ENCODE assay signal across 28 mouse cellular contexts in genomic region chr3:103712196-103712595, GRCm38 (mm10). TPM values are rescaled to one million over a fixed set of nuclear protein-coding genes. Genes with fewer than 3 reads are reported as not detected.
A peak's percentile ranks its signal among the peaks of the same experiment; 100 is the strongest.
DNase-seq lines count a peak whose midpoint lies in the region; ATAC-seq and TF ChIP-seq lines count a peak whose summit lies in the region.
"Had no signal": no experiment of that assay in that cellular context is flagged by ENCODE, and none has a peak within 500 bp of the region (broad histone marks: within the 10 kb centered on the region; RNA-seq: fewer than 3 reads in every experiment).

No protein-coding gene starts in this region.

- H3K36me3 ChIP-seq in limb, embryonic 11.5 days (ENCODE audit: control insufficient read depth, insufficient read depth, low read length) = no peaks in the 10 kb centered on the region
- H3K36me3 ChIP-seq in limb, embryonic 10.5 days = no peaks in the 10 kb centered on the region
- H3K36me3 ChIP-seq in MEL (ENCODE audit: control insufficient read depth in 1 of 2, insufficient read depth in 2 of 2, low read length in 2 of 2) = no peaks in the 10 kb centered on the region
- H3K36me3 ChIP-seq: heart, embryonic 15.5 days; hindbrain, embryonic 13.5 days; midbrain, embryonic 12.5 days; neural tube, embryonic 12.5 days had no signal

- H3K79me2 ChIP-seq in MEL (ENCODE audit: control insufficient read depth, insufficient read depth, low read length, poor library complexity) = no peaks in the 10 kb centered on the region

- no peak overlapping the region for H3K9ac ChIP-seq in limb, embryonic 11.5 days (ENCODE audit: low read length)
- H3K9ac ChIP-seq in MEL (ENCODE audit: control insufficient read depth, low read depth, low read length, poor library complexity, severe bottlenecking) = no peak overlapping the region
- H3K9ac ChIP-seq: heart, embryonic 15.5 days; hindbrain, embryonic 13.5 days; midbrain, embryonic 12.5 days; neural tube, embryonic 12.5 days had no signal

- no peak overlapping the region for H3K27ac ChIP-seq in limb, embryonic 11.5 days (replicated peaks; ENCODE audit: low read depth, low read length)
- no peak overlapping the region for H3K27ac ChIP-seq in limb, embryonic 10.5 days
- no peak overlapping the region for H3K27ac ChIP-seq in MEL (ENCODE audit: control insufficient read depth, low read depth, low read length)
- H3K27ac ChIP-seq: heart, embryonic 15.5 days; hindbrain, embryonic 13.5 days; macrophage; midbrain, embryonic 12.5 days; neural tube, embryonic 12.5 days had no signal

- no peak for TF ChIP-seq EP300 in MEL (IDR thresholded peaks at IDR 0.05; ENCODE audit: low read depth in 1 of 2, low read length in 2 of 2)

- TF ChIP-seq CTCF in MEL (IDR thresholded peaks at IDR 0.05 in 2 of 3, conservative IDR thresholded peaks at IDR 0.05 in 1 of 3; ENCODE audit: control insufficient read depth in 1 of 3, insufficient read depth in 1 of 3, low read depth in 2 of 3, low read length in 3 of 3, poor library complexity in 1 of 3, severe bottlenecking in 1 of 3) = no peak

- no peak for TF ChIP-seq RAD21 in MEL (IDR thresholded peaks at IDR 0.05; ENCODE audit: low read depth, low read length)

- H3K27me3 ChIP-seq in limb, embryonic 11.5 days (ENCODE audit: control insufficient read depth, insufficient read depth, low read length) = no peaks in the 10 kb centered on the region
- H3K27me3 ChIP-seq in limb, embryonic 10.5 days (ENCODE audit: low read depth, poor library complexity, severe bottlenecking) = no peaks in the 10 kb centered on the region
- H3K27me3 ChIP-seq in MEL (ENCODE audit: control insufficient read depth in 1 of 2, insufficient read depth in 2 of 2, low read length in 2 of 2) = no peaks in the 10 kb centered on the region; a peak in 1 of 4 replicates
- H3K27me3 ChIP-seq: heart, embryonic 15.5 days; hindbrain, embryonic 13.5 days; neural tube, embryonic 12.5 days had no signal

- H3K9me3 ChIP-seq in limb, embryonic 11.5 days (ENCODE audit: control insufficient read depth, low read length) = no peaks in the 10 kb centered on the region
- H3K9me3 ChIP-seq in limb, embryonic 10.5 days (replicated peaks) = no peaks in the 10 kb centered on the region
- no peaks in the 10 kb centered on the region for H3K9me3 ChIP-seq in MEL (replicated peaks; ENCODE audit: insufficient read depth, low read length)
- H3K9me3 ChIP-seq: heart, embryonic 15.5 days; hindbrain, embryonic 13.5 days; midbrain, embryonic 12.5 days; neural tube, embryonic 12.5 days had no signal

- intact Hi-C loops in heart, postnatal 14 days (cut with DNase I) = no loop called here
- intact Hi-C loops in left cerebral cortex, postnatal 36 days (cut with DNase I) = no loop called here

- H3K4me2 ChIP-seq in limb, embryonic 11.5 days (ENCODE audit: low read depth, severe bottlenecking) = no peak overlapping the region
- H3K4me2 ChIP-seq: heart, embryonic 15.5 days; hindbrain, embryonic 13.5 days; midbrain, embryonic 12.5 days; neural tube, embryonic 12.5 days had no signal

- peaks cover 7% of the 10 kb centered on the region; the same call in 1 of the 2 replicates for H3K4me1 ChIP-seq in limb, embryonic 11.5 days (ENCODE audit: control insufficient read depth, insufficient read depth, low read length)
- H3K4me1 ChIP-seq in limb, embryonic 10.5 days = peaks cover 13% of the 10 kb centered on the region
- no peaks in the 10 kb centered on the region for H3K4me1 ChIP-seq in MEL (ENCODE audit: control insufficient read depth in 1 of 2, insufficient read depth in 2 of 2, low read length in 2 of 2)

- DNase-seq in heart, adult 11 months = peak; percentile 43
- no peak for DNase-seq in heart, postnatal 14 days
- peak; percentile 33 for DNase-seq in limb, embryonic 11.5 days (ENCODE audit: low spot score)
- DNase-seq in limb, embryonic 10.5 days (ENCODE audit: low spot score) = no peak
- DNase-seq in MEL (ENCODE audit: low read depth, low spot score) = peak; percentile 27
- peak; percentile 47 for DNase-seq in embryo, embryonic 10.5 days (ENCODE audit: low spot score)
- no peak for DNase-seq in left cerebral cortex, postnatal 36 days (ENCODE audit: low spot score in 2 of 2)
- DNase-seq: cerebellum, adult 9-11 months; gastrocnemius, adult 2 months; heart, adult 18-20 months; layer of hippocampus, postnatal 36 days; liver; thymus, postnatal 25 days had no signal

- WGBS in limb, embryonic 11.5 days = 87% methylated on average over 4 of the region's 4 CpGs
- WGBS in limb, embryonic 10.5 days = 91% methylated on average over 4 of the region's 4 CpGs

- no peak for TF ChIP-seq POLR2A in MEL (IDR thresholded peaks at IDR 0.05; ENCODE audit: control insufficient read depth in 1 of 2, insufficient read depth in 1 of 2, low read depth in 1 of 2, low read length in 2 of 2, poor library complexity in 1 of 2)

- no peak for ATAC-seq in limb, embryonic 11.5 days (ENCODE audit: insufficient number of reproducible peaks, low FRiP score, low TSS enrichment, low read depth)
- ATAC-seq in cerebellum, adult (ENCODE audit: insufficient number of reproducible peaks, low FRiP score, low TSS enrichment) = no peak

- no peak overlapping the region for H3K4me3 ChIP-seq in limb, embryonic 11.5 days (ENCODE audit: low read depth, low read length)
- H3K4me3 ChIP-seq in limb, embryonic 10.5 days = no peak overlapping the region
- no peak overlapping the region for H3K4me3 ChIP-seq in MEL (ENCODE audit: control insufficient read depth in 1 of 2, insufficient read depth in 1 of 2, low read depth in 2 of 2, low read length in 2 of 2)
- H3K4me3 ChIP-seq: gastrocnemius, adult 2 months; heart, embryonic 15.5 days; hindbrain, embryonic 13.5 days; midbrain, embryonic 12.5 days; neural tube, embryonic 12.5 days had no signal

TF ChIP-seq in MEL, 35 proteins besides CTCF, POLR2A, EP300 and RAD21:
- no peak for TF ChIP-seq ZKSCAN1 (IDR thresholded peaks at IDR 0.05; ENCODE audit: low read depth, low read length)
- TF ChIP-seq MXI1 (IDR thresholded peaks at IDR 0.05; ENCODE audit: low read depth, low read length) = no peak
- TF ChIP-seq HCFC1 (IDR thresholded peaks at IDR 0.05; ENCODE audit: low read depth, low read length) = no peak
- TF ChIP-seq ELF1 (IDR thresholded peaks at IDR 0.05; ENCODE audit: low read depth, low read length) = no peak
- no peak for TF ChIP-seq TBP (IDR thresholded peaks at IDR 0.05; ENCODE audit: low read depth, low read length)
- TF ChIP-seq POLR2AphosphoS5 (IDR thresholded peaks at IDR 0.05; ENCODE audit: borderline replicate concordance, low read depth, low read length) = no peak
- TF ChIP-seq NRF1 (IDR thresholded peaks at IDR 0.05; ENCODE audit: insufficient read depth, low read depth, low read length, poor library complexity, severe bottlenecking) = no peak
- no peak for TF ChIP-seq GABPA (IDR thresholded peaks at IDR 0.05; ENCODE audit: low read depth, low read length)
- no peak for TF ChIP-seq MAX (IDR thresholded peaks at IDR 0.05; ENCODE audit: low read length)
- TF ChIP-seq JUND (IDR thresholded peaks at IDR 0.05; ENCODE audit: low read depth, low read length) = no peak
- no peak for TF ChIP-seq CHD2 (IDR thresholded peaks at IDR 0.05; ENCODE audit: low read length)
- no peak for TF ChIP-seq SIN3A (IDR thresholded peaks at IDR 0.05; ENCODE audit: low read length)
- no peak for TF ChIP-seq MAFK (IDR thresholded peaks at IDR 0.05; ENCODE audit: borderline replicate concordance, low read depth, low read length)
- no peak for TF ChIP-seq ZMIZ1 (IDR thresholded peaks at IDR 0.05; ENCODE audit: low read depth, low read length)
- no peak for TF ChIP-seq POLR2AphosphoS2 (IDR thresholded peaks at IDR 0.05; ENCODE audit: low read length)
- no peak for TF ChIP-seq GATA1 (IDR thresholded peaks at IDR 0.05; ENCODE audit: low read depth, low read length)
- no peak for TF ChIP-seq NELFE (IDR thresholded peaks at IDR 0.05; ENCODE audit: low read depth, low read length)

RNA-seq across cellular contexts. Expression of gene Olfml3, which starts 25.6 kb away (rescaled TPM):
- total RNA-seq in heart, postnatal 14 days (2021) = 1 to 10 TPM; 4.8 to 5.3 TPM
- 26.8 and 27.7 TPM in 2 replicates for polyA plus RNA-seq in limb, embryonic 11.5 days (2014; fragmentation: Nextera tagmentation; extraction: Ambion mirVana)
- polyA plus RNA-seq in limb, embryonic 10.5 days (2016; fragmentation: Nextera tagmentation; extraction: Ambion mirVana) = 10.4 and 18.0 TPM in 2 replicates
- total RNA-seq in MEL (2012; rRNA removed) = 0.03 and 0.08 TPM in 2 replicates
- under 1 TPM in 1 of 2 experiments, not detected in 1; 0.18 TPM for polyA plus RNA-seq in MEL (2012; ENCODE audit: insufficient read depth in 1 of 2, insufficient read length in 2 of 2, low read depth in 1 of 2, low replicate concordance in 2 of 2, missing spikeins in 1 of 2)
- 10 to 100 TPM; 12.7 to 13.3 TPM for total RNA-seq in left cerebral cortex, postnatal 36 days (2021)

RNA-seq across cellular contexts. Expression of gene Gm10964, which starts 27.0 kb away (rescaled TPM):
- total RNA-seq in heart, postnatal 14 days (2021) = not detected
- not detected in 2 replicates for polyA plus RNA-seq in limb, embryonic 11.5 days (2014; fragmentation: Nextera tagmentation; extraction: Ambion mirVana)
- not detected in 2 replicates for polyA plus RNA-seq in limb, embryonic 10.5 days (2016; fragmentation: Nextera tagmentation; extraction: Ambion mirVana)
- total RNA-seq in MEL (2012; rRNA removed) = not detected in 2 replicates
- not detected for polyA plus RNA-seq in MEL (2012; ENCODE audit: insufficient read depth in 1 of 2, insufficient read length in 2 of 2, low read depth in 1 of 2, low replicate concordance in 2 of 2, missing spikeins in 1 of 2)
- not detected for total RNA-seq in left cerebral cortex, postnatal 36 days (2021)
- total RNA-seq: gastrocnemius, adult 2 months; heart, adult 18-20 months; layer of hippocampus, adult 18-20 months; layer of hippocampus, postnatal 36 days; left cerebral cortex, postnatal 14 days; monocyte, adult 5-6 weeks had no signal
- polyA plus RNA-seq: cortical plate, adult 2 months; forebrain, embryonic 11.5 days; heart, embryonic 15.5 days; hindbrain, embryonic 13.5 days; intestine, embryonic 14.5 days; kidney, embryonic 14.5 days; liver, embryonic 16.5 days; macrophage; midbrain, embryonic 12.5 days; neural tube, embryonic 12.5 days; small intestine, adult 2 months had no signal

Comparison
In these comparisons a context has a peak if more than half of its experiments do, and no peak if none do; other contexts are left out.
1. DNase-seq: peak in heart, adult 11 months (single experiment), limb, embryonic 11.5 days (single experiment), MEL (single experiment) and embryo, embryonic 10.5 days (single experiment); none in heart, postnatal 14 days (0 of 2), limb, embryonic 10.5 days (single experiment) and left cerebral cortex, postnatal 36 days (0 of 2).